Comparison of ENCODE assay signal across 9 mouse cellular contexts in genomic region chr13:78426306-78426921, GRCm38 (mm10).
A peak's percentile ranks its signal among the peaks of the same experiment; 100 is the strongest.
DNase-seq lines count a peak whose midpoint lies in the region; ATAC-seq lines count a peak whose summit lies in the region.
"Had no signal": no experiment of that assay in that cellular context is flagged by ENCODE, and none has a peak within 500 bp of the region (broad histone marks: within the 10 kb centered on the region; RNA-seq: fewer than 3 reads in every experiment).

No protein-coding gene starts in this region.

- DNase-seq in heart, adult 9 months (ENCODE audit: low spot score in 2 of 2): no peak
- peak; percentile 17 for DNase-seq in right cerebral cortex, postnatal 4 days
- no peak for DNase-seq in right cerebral cortex, postnatal 36 days (ENCODE audit: low spot score in 2 of 2)
- peak; percentile 39 for DNase-seq in retina, postnatal 1 day
- DNase-seq in urinary bladder, postnatal 10 days (ENCODE audit: low spot score): no peak

- H3K27ac ChIP-seq in heart, embryonic 13.5 days (replicated peaks): no peak overlapping the region
- peak overlapping the region; percentile 64 for H3K27ac ChIP-seq in limb, embryonic 12.5 days

- H3K4me3 ChIP-seq in heart, embryonic 13.5 days: no peak overlapping the region
- no peak overlapping the region for H3K4me3 ChIP-seq in limb, embryonic 12.5 days (replicated peaks)

- no peak overlapping the region for H3K9ac ChIP-seq in heart, embryonic 13.5 days
- H3K9ac ChIP-seq in limb, embryonic 12.5 days (replicated peaks): no peak overlapping the region

- H3K27me3 ChIP-seq in heart, embryonic 13.5 days (replicated peaks): no peaks in the 10 kb centered on the region
- H3K27me3 ChIP-seq in limb, embryonic 12.5 days: no peaks in the 10 kb centered on the region

- ATAC-seq in heart, embryonic 13.5 days (ENCODE audit: extremely low read depth, insufficient number of reproducible peaks, low FRiP score, low TSS enrichment): no peak
- no peak for ATAC-seq in limb, embryonic 12.5 days (ENCODE audit: insufficient number of reproducible peaks, insufficient read depth, low FRiP score, low TSS enrichment, low read depth)
- no peak for ATAC-seq in megakaryocyte-erythroid progenitor cell, adult 5-6 weeks (replicated peaks; ENCODE audit: low FRiP score, low TSS enrichment, poor library complexity, severe bottlenecking)
- ATAC-seq: activated CD4-positive, CD25-positive, alpha-beta regulatory T cell, adult 4 months had no signal

- H3K4me2 ChIP-seq in heart, embryonic 13.5 days: peak overlapping the region; percentile 80
- H3K4me2 ChIP-seq in limb, embryonic 12.5 days: peak overlapping the region; percentile 52

- no peaks in the 10 kb centered on the region for H3K9me3 ChIP-seq in heart, embryonic 13.5 days
- H3K9me3 ChIP-seq in limb, embryonic 12.5 days: no peaks in the 10 kb centered on the region

- no peaks in the 10 kb centered on the region for H3K36me3 ChIP-seq in heart, embryonic 13.5 days
- H3K36me3 ChIP-seq in limb, embryonic 12.5 days: no peaks in the 10 kb centered on the region

- 49% methylated on average over 8 of the region's 8 CpGs for WGBS in heart, embryonic 13.5 days
- 24% methylated on average over 8 of the region's 8 CpGs for WGBS in limb, embryonic 12.5 days

- peaks cover 14% of the 10 kb centered on the region for H3K4me1 ChIP-seq in heart, embryonic 13.5 days
- peaks cover 24% of the 10 kb centered on the region for H3K4me1 ChIP-seq in limb, embryonic 12.5 days (replicated peaks)

Comparison
In these comparisons a context has a peak if more than half of its experiments do, and no peak if none do; other contexts are left out.
1. DNase-seq: peak in right cerebral cortex, postnatal 4 days (single experiment) and retina, postnatal 1 day (single experiment); none in heart, adult 9 months (0 of 2), right cerebral cortex, postnatal 36 days (0 of 2) and urinary bladder, postnatal 10 days (single experiment).